Mouse (Mus musculus): ENCODE measurements around the gene Cdkl2. TPM values are rescaled to one million over a fixed set of nuclear protein-coding genes. Genes with fewer than 3 reads are reported as not detected.
A peak's percentile ranks its signal among the peaks of the same experiment; 100 is the strongest.

Gene Cdkl2
- total RNA-seq, 1 experiment = 6.4 TPM

DNA sequence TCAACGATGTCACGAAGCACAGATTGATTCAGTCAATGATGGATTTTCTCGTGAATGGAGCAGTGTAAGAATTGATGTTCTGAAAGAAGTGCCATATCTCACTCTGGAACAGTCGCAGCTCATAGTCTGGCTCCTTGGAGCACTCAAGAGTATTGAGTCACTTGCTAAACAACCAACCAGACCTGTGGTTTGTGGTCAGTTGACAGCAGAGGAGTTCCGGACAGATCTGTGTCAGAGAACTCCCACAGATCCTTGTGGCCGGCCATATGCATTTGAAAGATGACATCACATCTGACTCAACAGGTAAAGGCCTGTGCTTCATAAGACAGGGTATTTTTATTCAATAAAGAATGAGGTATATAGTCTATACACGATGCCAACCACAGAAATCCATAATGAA is 69.7 kb downstream of the Cdkl2 start:
- Histone ChIP-seq H3K4me1 (ENCODE audit: control insufficient read depth in 2 of 2, insufficient read depth in 2 of 2, low read length in 2 of 2, poor library complexity in 1 of 2) (peaks cover 0 to 2% of the 10 kb centered on the region in 2 experiments; a peak in 1 of 4 replicates), H3K4me3 (ENCODE audit: insufficient read depth in 1 of 2, low read depth in 1 of 2, low read length in 2 of 2, poor library complexity in 1 of 2, severe bottlenecking in 1 of 2) (no peak overlapping the region), H3K27ac (ENCODE audit: insufficient read depth, low read depth, low read length, poor library complexity, severe bottlenecking) (no peak overlapping the region), H3K36me3 (ENCODE audit: control insufficient read depth, insufficient read depth, low read length, poor library complexity, severe bottlenecking) (peaks cover 2% of the 10 kb centered on the region; the same call in 1 of the 2 replicates), H3K9me3 (ENCODE audit: control insufficient read depth, insufficient read depth, low read depth, low read length) (no peaks in the 10 kb centered on the region), H3K9ac (ENCODE audit: insufficient read depth, low read depth, low read length, poor library complexity, severe bottlenecking) (no peak overlapping the region)
- in situ Hi-C loops (cut with MboI; ENCODE audit: low sequenced_read_pairs in 2 of 2, unreplicated experiment in 2 of 2) = no loop called here
- TF ChIP-seq ZNF384 (IDR thresholded peaks at IDR 0.05; ENCODE audit: low read depth, low read length) (no peak), MAFK (IDR thresholded peaks at IDR 0.05; ENCODE audit: insufficient read depth, low read depth, low read length) (no peak), CHD2 (IDR thresholded peaks at IDR 0.05; ENCODE audit: low read depth, low read length) (no peak), ZC3H11A (IDR thresholded peaks at IDR 0.05; ENCODE audit: borderline replicate concordance, low read depth, low read length) (no peak), HCFC1 (IDR thresholded peaks at IDR 0.05; ENCODE audit: borderline replicate concordance, insufficient read depth, low read length) (no peak)
- DNase-seq (ENCODE audit: low read depth, low spot score) = no peak

DNA sequence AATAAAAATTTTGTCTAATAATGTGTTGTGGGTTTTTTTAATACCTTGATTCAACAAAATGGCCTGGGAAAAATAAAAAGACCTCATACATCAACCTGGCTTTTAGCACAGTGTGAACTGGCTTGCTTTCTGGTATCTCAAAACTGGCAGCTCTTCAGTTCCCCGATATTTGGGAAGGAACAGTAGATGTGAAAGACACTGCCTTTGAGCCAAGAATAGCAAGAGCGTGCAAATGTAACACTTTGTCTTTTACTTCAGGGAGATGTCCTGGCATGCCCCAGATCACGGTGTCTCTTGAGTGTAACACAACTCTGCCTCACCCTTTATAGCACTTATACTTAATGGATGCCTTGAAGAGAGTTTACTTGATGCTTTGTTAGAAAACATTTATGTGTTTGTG is 71.6 kb downstream of the Cdkl2 start:
- no peaks in the 10 kb centered on the region for H3K9me3 ChIP-seq (ENCODE audit: control insufficient read depth, insufficient read depth, low read depth, low read length)
- H3K36me3 ChIP-seq (ENCODE audit: control insufficient read depth, insufficient read depth, low read length, poor library complexity, severe bottlenecking) = peaks cover 2% of the 10 kb centered on the region; the same call in 1 of the 2 replicates
- in situ Hi-C loops (cut with MboI; ENCODE audit: low sequenced_read_pairs in 2 of 2, unreplicated experiment in 2 of 2) = no loop called here
- H3K4me1 ChIP-seq (ENCODE audit: control insufficient read depth in 2 of 2, insufficient read depth in 2 of 2, low read length in 2 of 2, poor library complexity in 1 of 2) = peaks cover 0 to 2% of the 10 kb centered on the region in 2 experiments; a peak in 1 of 4 replicates
- TF ChIP-seq MAFK (IDR thresholded peaks at IDR 0.05; ENCODE audit: insufficient read depth, low read depth, low read length) = no peak
- no peak for DNase-seq (ENCODE audit: low read depth, low spot score)
- H3K9ac ChIP-seq (ENCODE audit: insufficient read depth, low read depth, low read length, poor library complexity, severe bottlenecking) = no peak overlapping the region
- H3K27ac ChIP-seq (ENCODE audit: insufficient read depth, low read depth, low read length, poor library complexity, severe bottlenecking) = no peak overlapping the region
- H3K4me3 ChIP-seq (ENCODE audit: insufficient read depth in 1 of 2, low read depth in 1 of 2, low read length in 2 of 2, poor library complexity in 1 of 2, severe bottlenecking in 1 of 2) = no peak overlapping the region

DNA sequence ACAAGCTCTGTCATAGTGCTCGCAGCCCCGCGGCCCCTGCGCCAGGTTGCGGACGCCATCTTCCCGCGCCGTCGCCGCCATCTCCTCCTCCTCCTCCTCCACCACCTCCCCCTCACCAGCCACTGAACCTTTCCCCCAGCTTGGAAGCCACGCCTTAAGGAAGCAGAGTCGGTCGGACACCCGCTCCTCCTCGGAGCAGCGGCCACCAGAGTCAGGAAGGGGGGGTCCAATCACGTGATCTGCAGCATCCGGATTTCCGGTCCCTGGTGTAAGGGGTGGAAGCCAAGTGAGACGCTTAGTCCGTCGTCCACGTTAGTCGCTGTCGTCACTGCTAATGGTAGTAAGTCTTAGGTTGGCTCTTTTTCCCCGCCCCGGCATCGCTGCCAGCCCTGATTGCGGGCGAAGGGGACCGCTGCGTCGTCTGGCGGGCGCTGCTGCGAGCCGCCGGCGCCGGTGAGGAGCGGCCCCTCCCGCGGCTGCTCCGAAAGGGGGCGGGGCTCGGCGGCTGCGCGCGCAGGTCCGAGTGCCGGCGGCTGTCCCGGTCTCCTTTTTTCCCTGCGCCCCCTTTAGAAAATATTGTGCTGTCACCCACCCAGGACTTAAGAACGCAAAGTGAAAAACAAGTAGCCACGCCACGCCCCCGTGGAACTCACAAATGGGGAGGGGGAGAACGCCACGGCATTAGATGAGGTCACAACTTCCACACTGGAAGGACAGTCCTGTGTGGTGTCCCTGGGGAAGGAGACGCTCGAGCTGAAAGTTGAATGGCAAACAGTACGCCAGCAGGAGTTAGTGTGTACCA is 80.8 kb downstream of the Cdkl2 start, which contains the start of gene Rchy1:
Rchy1 (minus strand) TSS at position 430 of the 802 bp plus-strand sequence.
- H3K27ac ChIP-seq (ENCODE audit: insufficient read depth, low read depth, low read length, poor library complexity, severe bottlenecking) = peak within 1 kb of the TSS; percentile 94
- peak; percentile 94 for DNase-seq (ENCODE audit: low read depth, low spot score)
- peaks cover 2% of the 10 kb centered on the region; the same call in 1 of the 2 replicates for H3K36me3 ChIP-seq (ENCODE audit: control insufficient read depth, insufficient read depth, low read length, poor library complexity, severe bottlenecking)
- TF ChIP-seq HCFC1 (IDR thresholded peaks at IDR 0.05; ENCODE audit: borderline replicate concordance, insufficient read depth, low read length) = peak; percentile 34; the same call in 1 of the 2 replicates
- TF ChIP-seq MAFK (IDR thresholded peaks at IDR 0.05; ENCODE audit: insufficient read depth, low read depth, low read length) = no peak
- no peak for TF ChIP-seq CHD2 (IDR thresholded peaks at IDR 0.05; ENCODE audit: low read depth, low read length)
- in situ Hi-C loops (cut with MboI; ENCODE audit: low sequenced_read_pairs in 2 of 2, unreplicated experiment in 2 of 2) = no loop called here
- no peaks in the 10 kb centered on the region for H3K4me1 ChIP-seq (ENCODE audit: control insufficient read depth in 2 of 2, insufficient read depth in 2 of 2, low read length in 2 of 2, poor library complexity in 1 of 2)
- H3K9me3 ChIP-seq (ENCODE audit: control insufficient read depth, insufficient read depth, low read depth, low read length) = no peaks in the 10 kb centered on the region
- H3K4me3 ChIP-seq (ENCODE audit: insufficient read depth in 1 of 2, low read depth in 1 of 2, low read length in 2 of 2, poor library complexity in 1 of 2, severe bottlenecking in 1 of 2) = peak within 1 kb of the TSS; percentile 94 to 95
- peak within 1 kb of the TSS; percentile 98 for H3K9ac ChIP-seq (ENCODE audit: insufficient read depth, low read depth, low read length, poor library complexity, severe bottlenecking)

DNA sequence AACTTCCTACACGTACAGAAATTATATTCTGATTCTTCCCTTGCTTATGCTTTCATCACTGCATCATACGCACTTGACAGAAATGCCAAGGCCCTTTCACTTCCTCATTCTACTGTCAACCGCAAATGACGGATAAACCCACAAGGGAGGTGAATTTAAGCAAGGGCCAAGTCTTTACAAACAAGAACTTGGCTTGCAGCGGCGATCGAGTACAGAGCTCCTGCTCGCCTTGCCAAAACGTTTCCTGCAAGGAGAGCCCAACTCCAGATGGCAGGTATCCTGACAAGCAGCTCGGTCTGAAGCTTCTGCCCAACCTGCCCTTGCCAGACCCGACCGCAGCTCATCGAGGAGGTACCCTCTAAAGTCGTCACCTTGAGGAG is 81.4 kb downstream of the Cdkl2 start:
- Histone ChIP-seq H3K4me3 (ENCODE audit: insufficient read depth in 1 of 2, low read depth in 1 of 2, low read length in 2 of 2, poor library complexity in 1 of 2, severe bottlenecking in 1 of 2) (peak overlapping the region; percentile 94 to 95), H3K9me3 (ENCODE audit: control insufficient read depth, insufficient read depth, low read depth, low read length) (no peaks in the 10 kb centered on the region), H3K9ac (ENCODE audit: insufficient read depth, low read depth, low read length, poor library complexity, severe bottlenecking) (peak overlapping the region; percentile 98), H3K36me3 (ENCODE audit: control insufficient read depth, insufficient read depth, low read length, poor library complexity, severe bottlenecking) (peaks cover 5% of the 10 kb centered on the region), H3K27ac (ENCODE audit: insufficient read depth, low read depth, low read length, poor library complexity, severe bottlenecking) (peak overlapping the region; percentile 94), H3K4me1 (ENCODE audit: control insufficient read depth in 2 of 2, insufficient read depth in 2 of 2, low read length in 2 of 2, poor library complexity in 1 of 2) (no peaks in the 10 kb centered on the region)
- in situ Hi-C loops (cut with MboI; ENCODE audit: low sequenced_read_pairs in 2 of 2, unreplicated experiment in 2 of 2) = no loop called here
- DNase-seq (ENCODE audit: low read depth, low spot score) = no peak
- TF ChIP-seq CHD2 (IDR thresholded peaks at IDR 0.05; ENCODE audit: low read depth, low read length) = no peak
- no peak for TF ChIP-seq HCFC1 (IDR thresholded peaks at IDR 0.05; ENCODE audit: borderline replicate concordance, insufficient read depth, low read length)
- TF ChIP-seq ZC3H11A (IDR thresholded peaks at IDR 0.05; ENCODE audit: borderline replicate concordance, low read depth, low read length) = no peak
- TF ChIP-seq MAFK (IDR thresholded peaks at IDR 0.05; ENCODE audit: insufficient read depth, low read depth, low read length) = no peak
- no peak for TF ChIP-seq ZNF384 (IDR thresholded peaks at IDR 0.05; ENCODE audit: low read depth, low read length)
